Mouse (Mus musculus) limb, embryonic 14.5 days (tissue): ENCODE measurements around the gene Cds1. TPM values are rescaled to one million over a fixed set of nuclear protein-coding genes. Genes with fewer than 3 reads are reported as not detected.

Experiments used
- ATAC-seq: fragments of 200-750 bp; cut with Nextera tagmentation; 2 replicates; pipeline ENCODE4 v1.8.0; 2017; ENCODE audit warnings: low read depth, moderate number of reproducible peaks, moderate TSS enrichment; ENCODE audit not compliant: low FRiP score
- DNase-seq: peaks from one replicate; pipeline ENCODE4 v3.0.0-alpha.2; 2015; ENCODE audit warnings: low spot score
- H3K27ac ChIP-seq: fragments of 300-500 bp; sonication (generic); replicated peaks from 2 replicates; pipeline ENCODE4 v1.5.1; 2014; ENCODE audit warnings: low read depth, mild to moderate bottlenecking, low read length, moderate library complexity, mixed read lengths
- H3K27me3 ChIP-seq: fragments of 300-500 bp; sonication (generic); 2 replicates; pipeline ENCODE4 v1.6.1; 2014; ENCODE audit warnings: low read length, mixed read lengths; ENCODE audit not compliant: control insufficient read depth, insufficient read depth
- H3K36me3 ChIP-seq: fragments of 300-500 bp; sonication (generic); 2 replicates; pipeline ENCODE4 v1.6.1; 2014; ENCODE audit warnings: mild to moderate bottlenecking, low read length, moderate library complexity, mixed read lengths; ENCODE audit not compliant: control insufficient read depth, insufficient read depth
- H3K4me1 ChIP-seq: fragments of 300-500 bp; sonication (generic); 2 replicates; pipeline ENCODE4 v1.6.1; 2014; ENCODE audit warnings: antibody characterized with exemption, low read length, mixed read lengths; ENCODE audit not compliant: control insufficient read depth, insufficient read depth
- H3K4me2 ChIP-seq: fragments of 300-500 bp; sonication (generic); replicated peaks from 2 replicates; pipeline ENCODE4 v1.6.1; 2014; ENCODE audit warnings: low read depth, mild to moderate bottlenecking, low read length, moderate library complexity; ENCODE audit not compliant: severe bottlenecking
- H3K4me3 ChIP-seq: fragments of 300-500 bp; sonication (generic); replicated peaks from 2 replicates; pipeline ENCODE4 v1.5.1; 2014; ENCODE audit warnings: low read length
- H3K9ac ChIP-seq: fragments of 300-500 bp; sonication (generic); 2 replicates; pipeline ENCODE4 v1.6.1; 2014; ENCODE audit warnings: mild to moderate bottlenecking, low read depth, low read length, moderate library complexity; ENCODE audit not compliant: severe bottlenecking
- H3K9me3 ChIP-seq: fragments of 300-500 bp; sonication (generic); 2 replicates; pipeline ENCODE4 v1.6.1; 2016; ENCODE audit warnings: low read length; ENCODE audit not compliant: control insufficient read depth
- POLR2A ChIP-seq: fragments of 200-500 bp; IDR thresholded peaks from 2 replicates; pipeline ENCODE4 v1.8.0; 2012; ENCODE audit warnings: inconsistent platforms, mild to moderate bottlenecking, moderate library complexity, borderline replicate concordance; ENCODE audit not compliant: insufficient read depth, insufficient read length; ENCODE audit errors: extremely low read depth
- WGBS: fragments of 180-500 bp; shearing (Covaris S2); extraction: QIAGEN DNeasy Blood & Tissue Kit; methylation state at CpG from one replicate; pipeline ENCODE4 v1.1.7; 2014; 5-methylcytosine and 5-hydroxymethylcytosine counted together
- polyA plus RNA-seq, 2 experiments: library from polyadenylated mRNA; depleted of rRNA in 1 of 2; stranded (reverse) in 1 of 2; unstranded in 1 of 2; fragments of >200 nt; fragmentation: Nextera tagmentation in 1 of 2; extraction: Ambion mirVana in 1 of 2; gene quantifications; 2 replicates each; pipeline versions ENCODE4 v1.2.1 to v1.2.3; 2012 to 2014

The Cds1 gene
- polyA plus RNA-seq, 2 experiments, result 5.9 to 9.2 TPM

DNA sequence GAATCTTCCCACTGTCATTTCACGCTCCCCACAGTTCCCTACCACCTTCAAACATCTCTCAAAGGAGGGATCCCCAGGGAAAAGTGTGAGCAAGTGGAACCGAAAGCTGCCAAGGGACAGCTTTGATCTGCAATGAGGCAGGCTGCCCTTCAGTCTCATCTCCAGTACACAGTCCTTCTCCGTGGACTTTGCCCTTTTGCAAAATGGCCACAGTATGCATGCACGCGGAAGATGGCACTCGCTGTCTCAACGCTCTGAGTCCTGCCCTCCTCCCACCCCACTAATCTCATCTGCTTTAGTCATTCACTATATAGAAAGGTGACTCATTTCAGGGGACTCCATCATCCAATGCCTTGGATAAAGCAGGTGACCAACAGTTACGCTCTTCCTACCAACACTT, 81.0 kb downstream of the Cds1 start:
- H3K9me3 ChIP-seq, result no peaks in the 10 kb centered on the region
- no peak overlapping the region for H3K4me3 ChIP-seq
- H3K4me1 ChIP-seq, result no peaks in the 10 kb centered on the region
- no peak for TF ChIP-seq POLR2A
- no peak overlapping the region for H3K9ac ChIP-seq
- H3K27me3 ChIP-seq, result no peaks in the 10 kb centered on the region
- H3K27ac ChIP-seq, result no peak overlapping the region
- DNase-seq (no peak), ATAC-seq (no peak)
- peaks cover 98% of the 10 kb centered on the region for H3K36me3 ChIP-seq
- 93% methylated on average over 8 of the region's 8 CpGs for WGBS
- H3K4me2 ChIP-seq, result no peak overlapping the region

DNA sequence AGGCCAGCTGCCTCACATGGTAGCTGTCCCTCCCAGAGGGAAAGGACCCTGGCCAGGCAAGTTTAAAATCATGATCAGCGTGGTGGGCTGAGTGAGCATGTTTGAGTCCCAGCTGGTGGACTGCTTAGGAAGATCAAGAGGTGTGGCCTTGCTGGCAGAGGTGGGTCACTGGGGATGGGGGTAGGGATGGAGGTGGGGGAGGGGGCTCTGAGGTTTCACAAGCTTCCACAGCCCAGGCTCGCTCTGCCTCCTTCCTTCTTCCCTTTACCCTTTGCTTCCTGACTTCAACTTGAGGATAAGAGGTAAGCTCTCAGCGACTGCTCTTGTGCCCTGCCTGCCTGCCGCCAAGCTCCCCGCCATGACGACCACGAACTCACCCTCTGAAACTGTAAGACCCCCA, 82.4 kb downstream of the Cds1 start:
- Histone ChIP-seq H3K36me3 (peaks cover 98% of the 10 kb centered on the region), H3K9ac (no peak overlapping the region), H3K4me1 (no peaks in the 10 kb centered on the region), H3K4me3 (no peak overlapping the region), H3K9me3 (no peaks in the 10 kb centered on the region), H3K4me2 (no peak overlapping the region), H3K27me3 (no peaks in the 10 kb centered on the region), H3K27ac (no peak overlapping the region)
- 87% methylated on average over 5 of the region's 7 CpGs for WGBS
- DNase-seq (no peak), ATAC-seq (no peak)
- TF ChIP-seq POLR2A, result no peak

DNA sequence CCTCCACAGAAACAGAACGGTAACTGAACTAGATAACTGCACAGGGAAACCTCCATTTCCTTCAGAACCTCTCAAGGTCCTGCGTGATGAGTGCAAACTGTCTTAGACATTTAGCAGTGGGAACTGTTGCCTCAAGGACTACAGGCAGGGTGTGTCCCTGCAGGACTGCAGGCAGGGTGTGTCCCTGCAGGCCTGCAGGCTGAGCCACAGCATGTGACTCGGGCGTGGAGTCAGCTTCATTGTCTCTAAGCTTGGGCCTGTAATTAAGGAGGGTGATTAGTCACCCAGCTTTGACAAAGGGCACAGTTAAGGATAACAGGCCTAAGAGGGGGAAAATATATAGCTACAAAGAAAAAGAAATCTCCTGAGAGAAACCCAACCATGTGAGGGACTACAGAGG, 82.8 kb downstream of the Cds1 start:
- TF ChIP-seq POLR2A, result no peak
- Histone ChIP-seq H3K4me1 (no peaks in the 10 kb centered on the region), H3K9me3 (no peaks in the 10 kb centered on the region), H3K4me2 (no peak overlapping the region), H3K9ac (no peak overlapping the region), H3K27me3 (no peaks in the 10 kb centered on the region), H3K36me3 (peaks cover 98% of the 10 kb centered on the region), H3K4me3 (no peak overlapping the region), H3K27ac (no peak overlapping the region)
- DNase-seq (no peak), ATAC-seq (no peak)
- WGBS, result 73% methylated on average over 4 of the region's 4 CpGs

- TF ChIP-seq POLR2A, result no peak
- Histone ChIP-seq H3K27me3 (no peaks in the 10 kb centered on the region), H3K4me2 (no peak overlapping the region), H3K4me1 (no peaks in the 10 kb centered on the region), H3K4me3 (no peak overlapping the region), H3K9ac (no peak overlapping the region), H3K27ac (no peak overlapping the region), H3K36me3 (peaks cover 98% of the 10 kb centered on the region), H3K9me3 (no peaks in the 10 kb centered on the region)
- 77% methylated on average over 7 of the region's 7 CpGs for WGBS
- no peak for DNase-seq
- no peak for ATAC-seq
Observed at GRCm38 (mm10) chr5:101851133-101851532, 86.2 kb downstream of the Cds1 start.

GRCm38 (mm10) chr5:101852116-101852680, 87.3 kb downstream of the Cds1 start:
- H3K36me3 ChIP-seq, result peaks cover 97% of the 10 kb centered on the region
- no peak overlapping the region for H3K4me3 ChIP-seq
- no peaks in the 10 kb centered on the region for H3K4me1 ChIP-seq
- ATAC-seq, result no peak
- no peaks in the 10 kb centered on the region for H3K9me3 ChIP-seq
- TF ChIP-seq POLR2A, result no peak
- no peak overlapping the region for H3K9ac ChIP-seq
- DNase-seq, result no peak
- no peak overlapping the region for H3K27ac ChIP-seq
- H3K27me3 ChIP-seq, result no peaks in the 10 kb centered on the region
- WGBS, result 95% methylated on average over 21 of the region's 21 CpGs
- no peak overlapping the region for H3K4me2 ChIP-seq

GRCm38 (mm10) chr5:101854100-101854499, 89.2 kb downstream of the Cds1 start:
- no peak for TF ChIP-seq POLR2A
- no peak overlapping the region for H3K27ac ChIP-seq
- H3K4me3 ChIP-seq, result no peak overlapping the region
- 95% methylated on average over 11 of the region's 11 CpGs for WGBS
- DNase-seq, result no peak
- H3K4me1 ChIP-seq, result no peaks in the 10 kb centered on the region
- no peak for ATAC-seq
- no peaks in the 10 kb centered on the region for H3K27me3 ChIP-seq
- H3K9me3 ChIP-seq, result no peaks in the 10 kb centered on the region
- no peak overlapping the region for H3K4me2 ChIP-seq
- H3K36me3 ChIP-seq, result peaks cover 97% of the 10 kb centered on the region
- no peak overlapping the region for H3K9ac ChIP-seq
